Mouse (Mus musculus): ENCODE results near the gene Nup85.

Nup85 gene

GRCm38 (mm10) chr11:115608421-115609399 lies 44.5 kb downstream of the Nup85 start:
- in situ Hi-C loops (cut with MboI; ENCODE audit: low pct_unique_long_range_greater_than_20kb in 1 of 2, low sequenced_read_pairs in 2 of 2, unreplicated experiment in 1 of 2) = no loop called here

- in situ Hi-C loops (cut with MboI; ENCODE audit: low pct_unique_long_range_greater_than_20kb in 1 of 2, low sequenced_read_pairs in 2 of 2, unreplicated experiment in 1 of 2) = no loop called here
These were observed 45.3 kb downstream of the Nup85 start for GRCm38 (mm10) chr11:115609576-115609975.

GRCm38 (mm10) chr11:115611173-115611572 lies 46.9 kb downstream of the Nup85 start:
- in situ Hi-C loops (cut with MboI; ENCODE audit: low pct_unique_long_range_greater_than_20kb in 1 of 2, low sequenced_read_pairs in 2 of 2, unreplicated experiment in 1 of 2) = no loop called here

GRCm38 (mm10) chr11:115612059-115612409 lies 47.8 kb downstream of the Nup85 start:
- in situ Hi-C loops (cut with MboI; ENCODE audit: low pct_unique_long_range_greater_than_20kb in 1 of 2, low sequenced_read_pairs in 2 of 2, unreplicated experiment in 1 of 2) = no loop called here

- in situ Hi-C loops (cut with MboI; ENCODE audit: low pct_unique_long_range_greater_than_20kb in 1 of 2, low sequenced_read_pairs in 2 of 2, unreplicated experiment in 1 of 2) = no loop called here
These were observed 48.3 kb downstream of the Nup85 start, which contains the start of gene Mif4gd for GRCm38 (mm10) chr11:115612410-115613137. TSS of gene Mif4gd (minus strand) at chr11:115612969.

- in situ Hi-C loops (cut with MboI; ENCODE audit: low pct_unique_long_range_greater_than_20kb in 1 of 2, low sequenced_read_pairs in 2 of 2, unreplicated experiment in 1 of 2) = no loop called here
These were observed 49.1 kb downstream of the Nup85 start for GRCm38 (mm10) chr11:115613138-115613945.

GRCm38 (mm10) chr11:115614346-115615107 lies 50.3 kb downstream of the Nup85 start:
- in situ Hi-C loops (cut with MboI; ENCODE audit: low pct_unique_long_range_greater_than_20kb in 1 of 2, low sequenced_read_pairs in 2 of 2, unreplicated experiment in 1 of 2) = no loop called here

GRCm38 (mm10) chr11:115615108-115615825 lies 51.0 kb downstream of the Nup85 start:
- in situ Hi-C loops (cut with MboI; ENCODE audit: low pct_unique_long_range_greater_than_20kb in 1 of 2, low sequenced_read_pairs in 2 of 2, unreplicated experiment in 1 of 2) = no loop called here

- in situ Hi-C loops (cut with MboI; ENCODE audit: low pct_unique_long_range_greater_than_20kb in 1 of 2, low sequenced_read_pairs in 2 of 2, unreplicated experiment in 1 of 2) = no loop called here
These were observed 51.6 kb downstream of the Nup85 start for GRCm38 (mm10) chr11:115615875-115616274.

GRCm38 (mm10) chr11:115616371-115616770 lies 52.1 kb downstream of the Nup85 start:
- in situ Hi-C loops (cut with MboI; ENCODE audit: low pct_unique_long_range_greater_than_20kb in 1 of 2, low sequenced_read_pairs in 2 of 2, unreplicated experiment in 1 of 2) = no loop called here

- in situ Hi-C loops (cut with MboI; ENCODE audit: low pct_unique_long_range_greater_than_20kb in 1 of 2, low sequenced_read_pairs in 2 of 2, unreplicated experiment in 1 of 2) = no loop called here
These were observed 52.7 kb downstream of the Nup85 start for GRCm38 (mm10) chr11:115616893-115617292.

GRCm38 (mm10) chr11:115618001-115618400 lies 53.8 kb downstream of the Nup85 start:
- in situ Hi-C loops (cut with MboI; ENCODE audit: low pct_unique_long_range_greater_than_20kb in 1 of 2, low sequenced_read_pairs in 2 of 2, unreplicated experiment in 1 of 2) = no loop called here

GRCm38 (mm10) chr11:115618732-115619516 lies 54.7 kb downstream of the Nup85 start:
- in situ Hi-C loops (cut with MboI; ENCODE audit: low pct_unique_long_range_greater_than_20kb in 1 of 2, low sequenced_read_pairs in 2 of 2, unreplicated experiment in 1 of 2) = no loop called here

GRCm38 (mm10) chr11:115619949-115620348 lies 55.7 kb downstream of the Nup85 start:
- in situ Hi-C loops (cut with MboI; ENCODE audit: low pct_unique_long_range_greater_than_20kb in 1 of 2, low sequenced_read_pairs in 2 of 2, unreplicated experiment in 1 of 2) = loop anchor here in 1 of 2 experiments (5.0 kb wide), 1 partner anchor 192 kb away; the partner anchor contains the start of genes Caskin2 and Tsen54

GRCm38 (mm10) chr11:115623487-115624070 lies 59.3 kb downstream of the Nup85 start:
- in situ Hi-C loops (cut with MboI; ENCODE audit: low pct_unique_long_range_greater_than_20kb in 1 of 2, low sequenced_read_pairs in 2 of 2, unreplicated experiment in 1 of 2) = loop anchor here in 1 of 2 experiments (5.0 kb wide), 1 partner anchor 189 kb away; the partner anchor contains the start of genes Caskin2 and Tsen54

- in situ Hi-C loops (cut with MboI; ENCODE audit: low pct_unique_long_range_greater_than_20kb in 1 of 2, low sequenced_read_pairs in 2 of 2, unreplicated experiment in 1 of 2) = no loop called here
These were observed 61.6 kb downstream of the Nup85 start for GRCm38 (mm10) chr11:115625877-115626276.
